Mouse (Mus musculus): ENCODE data around the gene Ccnb1.
"Not testable (repeated sequence)": the region's sequence is repeated elsewhere in the genome, so short reads cannot be mapped to it uniquely, and the experiment has no call there.

Ccnb1 gene

DNA sequence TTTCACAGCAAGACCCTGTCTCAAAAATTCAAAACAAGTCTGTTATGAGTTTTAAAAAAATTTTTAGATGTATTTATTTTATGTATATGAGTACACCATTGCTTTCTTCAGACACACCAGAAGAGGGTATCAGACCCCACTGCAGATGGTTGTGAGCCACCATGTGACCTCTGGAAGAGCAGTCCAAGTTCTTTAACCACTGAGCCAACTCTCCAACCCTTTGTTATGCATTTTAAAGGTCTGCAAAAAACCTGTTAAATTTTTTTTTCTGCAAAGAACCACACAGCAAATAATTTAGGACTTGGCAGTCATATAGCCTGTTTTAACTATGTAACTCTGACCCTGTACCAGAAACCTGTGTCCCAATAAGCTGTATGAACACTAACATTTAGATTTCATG lies 11.7 kb downstream of the Ccnb1 start:
- no peak for DNase-seq (ENCODE audit: low spot score)

- no peak for DNase-seq (ENCODE audit: low spot score)
Observed at GRCm38 (mm10) chr13:100755329-100755728, 31.0 kb downstream of the Ccnb1 start.

DNA sequence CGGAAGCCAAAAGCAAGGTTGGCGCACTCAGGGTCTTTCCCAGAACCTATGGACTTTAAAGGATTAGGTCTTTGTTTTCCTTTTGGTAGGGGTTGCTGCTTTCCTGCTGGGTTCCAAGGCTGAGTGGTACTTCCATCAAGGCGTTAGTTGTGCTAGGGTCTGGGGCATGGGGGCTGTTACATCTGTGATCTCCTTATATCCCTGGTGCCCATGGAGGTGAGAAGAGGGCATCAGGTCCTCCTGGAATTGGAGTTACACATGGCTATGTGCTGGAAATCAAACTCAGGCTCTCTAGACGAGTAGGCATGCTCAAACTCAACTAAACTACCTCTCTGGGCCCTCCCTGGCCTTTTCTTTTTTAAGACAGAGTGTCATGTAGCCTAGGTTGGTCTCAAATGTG lies 32.2 kb downstream of the Ccnb1 start:
- no peak for DNase-seq (ENCODE audit: low spot score)

DNA sequence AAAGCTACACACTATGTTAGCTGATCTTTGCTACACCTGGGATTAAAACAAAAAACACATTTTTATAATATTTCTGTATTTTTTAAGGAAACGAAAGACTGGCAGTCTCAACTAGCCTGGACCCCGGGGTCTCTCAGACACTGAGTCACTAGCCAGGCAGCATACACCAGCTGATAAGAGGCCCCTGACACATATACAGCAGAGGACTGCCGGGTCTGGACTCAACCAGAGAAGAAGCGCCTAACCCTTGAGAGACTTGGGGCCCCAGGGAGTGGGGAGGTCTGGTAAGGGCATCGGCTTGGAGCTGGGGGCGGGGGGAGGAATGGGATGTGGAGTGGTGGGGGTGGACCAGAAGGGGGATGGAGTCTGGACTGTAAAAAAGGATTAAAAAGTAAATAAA lies 33.4 kb downstream of the Ccnb1 start:
- DNase-seq (ENCODE audit: low spot score): no peak

DNA sequence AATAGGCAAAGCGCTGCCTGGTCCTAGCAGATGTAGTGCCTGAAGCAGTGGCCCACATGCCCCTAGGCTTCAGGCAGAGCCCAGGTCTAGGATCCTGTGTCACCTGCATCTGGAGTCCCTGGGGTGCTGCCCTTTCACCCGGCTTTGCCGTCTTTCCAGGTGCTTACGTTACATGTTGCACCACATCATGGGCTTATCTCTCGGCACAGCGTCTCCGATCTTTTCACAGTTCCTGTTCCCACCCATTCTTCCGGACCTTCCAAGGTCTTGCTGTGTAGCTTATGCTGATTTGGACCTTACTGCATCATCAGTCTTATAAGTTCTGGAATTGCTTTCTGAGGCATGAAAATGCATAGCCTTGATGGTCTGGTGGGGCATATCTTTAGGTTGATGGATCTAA lies 33.8 kb downstream of the Ccnb1 start:
- no peak for DNase-seq (ENCODE audit: low spot score)

GRCm38 (mm10) chr13:100751402-100751801 lies 35.0 kb downstream of the Ccnb1 start:
- no peak for DNase-seq (ENCODE audit: low spot score)

DNA sequence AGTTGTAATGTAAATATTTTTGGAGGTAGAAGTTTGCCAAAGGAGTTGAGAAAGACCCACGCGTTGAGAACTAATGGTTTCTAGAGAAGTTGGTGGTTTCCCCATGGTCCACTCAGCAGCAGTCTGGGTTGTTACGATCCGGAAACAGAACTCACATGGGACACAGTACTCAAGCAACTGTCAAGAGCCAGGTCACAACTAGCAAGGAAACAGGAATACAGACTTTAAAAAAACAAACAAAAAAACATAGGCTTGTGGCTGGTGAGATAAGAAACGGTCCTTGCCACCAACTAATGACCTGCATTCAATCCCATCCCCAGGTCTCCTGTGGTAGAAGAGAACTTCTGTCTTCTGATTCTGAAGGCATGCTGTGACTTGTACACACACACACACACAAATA lies 35.6 kb downstream of the Ccnb1 start:
- DNase-seq (ENCODE audit: low spot score): no peak

- no peak for DNase-seq (ENCODE audit: low spot score)
Observed at GRCm38 (mm10) chr13:100748638-100749037, 37.7 kb downstream of the Ccnb1 start.

DNA sequence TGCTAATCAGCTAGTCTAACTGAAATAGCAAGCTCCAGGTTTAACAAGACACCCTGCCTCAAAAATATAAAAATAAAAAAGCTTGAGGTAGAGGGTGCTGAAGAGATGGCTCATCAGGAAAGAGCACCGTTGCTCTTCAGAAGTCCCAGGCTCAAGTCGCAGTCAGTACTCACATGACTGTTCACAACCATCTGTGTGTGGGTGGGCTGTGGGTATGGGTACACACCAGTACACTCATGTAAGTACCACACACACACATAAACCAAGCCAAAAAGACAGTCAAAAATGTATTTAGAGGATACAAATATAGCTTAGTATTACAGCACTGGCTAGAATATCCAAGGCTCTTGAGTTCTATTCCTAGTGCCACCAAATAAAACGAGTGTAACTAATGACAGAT lies 40.3 kb downstream of the Ccnb1 start:
- no peak for DNase-seq (ENCODE audit: low spot score)

GRCm38 (mm10) chr13:100744036-100744744 lies 42.2 kb downstream of the Ccnb1 start, which contains the start of gene Mrps36:
Mrps36 (minus strand) TSS chr13:100744659.
- DNase-seq (ENCODE audit: low spot score): peak; percentile 89

- DNase-seq (ENCODE audit: low spot score): no peak
Observed at GRCm38 (mm10) chr13:100743346-100744035, 42.9 kb downstream of the Ccnb1 start.

DNA sequence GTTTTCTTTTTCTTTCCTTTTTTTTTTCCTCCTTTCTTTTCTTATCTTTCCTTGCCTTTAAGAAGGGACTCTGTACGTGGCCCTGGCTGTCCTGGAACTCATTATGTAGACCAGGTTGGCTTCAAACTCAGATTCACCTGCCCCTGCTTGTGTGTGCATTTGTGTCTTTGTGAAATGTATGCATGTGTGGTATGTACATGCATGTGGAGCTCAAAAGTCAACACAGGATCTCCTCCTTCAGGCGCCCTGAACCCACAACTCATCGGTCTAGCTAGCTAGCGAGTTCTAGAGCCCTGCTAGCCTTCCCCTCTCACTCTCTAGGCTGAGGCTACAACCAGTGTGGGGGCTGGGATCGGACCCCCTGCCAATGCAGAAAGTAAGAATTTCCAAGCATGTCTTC lies 43.5 kb downstream of the Ccnb1 start:
- no peak for DNase-seq (ENCODE audit: low spot score)

DNA sequence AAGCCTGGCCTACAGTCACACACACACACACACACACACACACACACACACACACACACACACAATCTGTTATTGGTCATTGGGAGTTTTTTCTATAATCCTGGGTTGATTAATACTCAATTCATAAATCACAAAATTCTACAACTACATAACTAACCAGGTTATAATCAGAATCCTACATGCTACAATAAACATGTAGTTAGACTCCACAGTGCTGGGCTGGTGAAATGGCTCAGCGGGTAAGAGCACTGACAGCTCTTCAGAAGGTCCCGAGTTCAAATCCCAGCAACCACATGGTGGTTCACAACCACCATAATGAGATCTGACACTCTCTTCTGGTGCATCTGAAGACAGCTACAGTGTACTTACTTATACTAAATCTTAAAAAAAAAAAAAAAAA lies 53.6 kb downstream of the Ccnb1 start:
- no peak for DNase-seq (ENCODE audit: low spot score)

GRCm38 (mm10) chr13:100731462-100732046 lies 54.8 kb downstream of the Ccnb1 start:
- DNase-seq (ENCODE audit: low spot score): not testable (repeated sequence)

DNA sequence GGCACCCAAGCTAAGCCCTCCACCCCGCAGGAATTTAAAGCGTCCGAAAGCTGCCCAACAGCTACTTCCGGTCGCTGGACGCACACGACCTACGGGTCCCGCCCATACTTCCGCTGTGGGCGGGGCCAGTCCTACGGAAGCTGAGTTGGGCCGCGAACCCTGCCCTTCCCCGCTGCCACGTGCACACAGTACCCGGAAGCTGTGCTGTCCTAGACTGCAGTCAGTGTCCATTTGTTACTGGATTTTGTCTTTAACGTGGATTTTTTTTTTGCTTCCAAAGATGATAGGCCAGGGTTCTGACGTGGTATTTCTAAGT lies 55.6 kb downstream of the Ccnb1 start, which contains the start of gene Cdk7:
Gene Cdk7, minus strand, starts transcription at position 79 of the 316 bp plus-strand sequence.
- DNase-seq (ENCODE audit: low spot score): peak; percentile 88

GRCm38 (mm10) chr13:100730153-100730860 lies 56.1 kb downstream of the Ccnb1 start:
- peak; percentile 10 for DNase-seq (ENCODE audit: low spot score)

Data from urinary bladder, postnatal 25 days (tissue).